In genomic region chr2:20519447-20520098, GRCm38 (mm10) we compare ENCODE assay signal across 8 mouse cellular contexts.
DNase-seq lines count a peak whose midpoint lies in the region; ATAC-seq lines count a peak whose summit lies in the region.

No protein-coding gene starts in this region.

- WGBS in lung, embryonic 16.5 days: under 1% methylated on average over 39 of the region's 39 CpGs

- ATAC-seq in lung, embryonic 16.5 days (ENCODE audit: low read depth): peak; percentile 94

- H3K36me3 ChIP-seq in lung, embryonic 16.5 days (ENCODE audit: control insufficient read depth, insufficient read depth, low read length): no peaks in the 10 kb centered on the region

- peak overlapping the region; percentile 54 for H3K4me3 ChIP-seq in lung, embryonic 16.5 days (ENCODE audit: low read length)

- H3K27me3 ChIP-seq in lung, embryonic 16.5 days (ENCODE audit: control insufficient read depth, insufficient read depth, low read depth, low read length): no peaks in the 10 kb centered on the region

- peak overlapping the region; percentile 76 for H3K4me2 ChIP-seq in lung, embryonic 16.5 days (ENCODE audit: low read depth, low read length)

- no peaks in the 10 kb centered on the region for H3K9me3 ChIP-seq in lung, embryonic 16.5 days (ENCODE audit: control insufficient read depth, low read length)

- H3K9ac ChIP-seq in lung, embryonic 16.5 days (ENCODE audit: low read length): peak overlapping the region; percentile 74

- H3K27ac ChIP-seq in lung, embryonic 16.5 days (ENCODE audit: low read length): peak overlapping the region; percentile 91

- DNase-seq in layer of hippocampus, postnatal 10 days (ENCODE audit: low spot score in 2 of 2): peak; percentile 16 to 33
- no peak for DNase-seq in layer of hippocampus, adult 8-10 months (ENCODE audit: low spot score in 2 of 2)
- peak; percentile 41 for DNase-seq in embryo, embryonic 11.5 days (ENCODE audit: low read depth, low spot score)
- peak; percentile 63 for DNase-seq in heart, adult 8-10 months (ENCODE audit: low spot score)
- peak; percentile 74 to 81 for DNase-seq in kidney, adult 8-10 months
- DNase-seq in skeletal muscle tissue, adult 2 months (ENCODE audit: low read depth, low spot score): peak; percentile 83
- DNase-seq in thymus, postnatal 0 days (ENCODE audit: low spot score): no peak

- H3K4me1 ChIP-seq in lung, embryonic 16.5 days (replicated peaks; ENCODE audit: control insufficient read depth, insufficient read depth, low read length): peaks cover 15% of the 10 kb centered on the region

Comparison
In these comparisons a context has a peak if more than half of its experiments do, and no peak if none do; other contexts are left out.
1. DNase-seq: peak in layer of hippocampus, postnatal 10 days (2 of 2), embryo, embryonic 11.5 days (single experiment), heart, adult 8-10 months (single experiment), kidney, adult 8-10 months (2 of 2) and skeletal muscle tissue, adult 2 months (single experiment); none in layer of hippocampus, adult 8-10 months (0 of 2) and thymus, postnatal 0 days (single experiment).